Mouse (Mus musculus) testis, postnatal 14 days (tissue): ENCODE results near the gene Hunk.

Source experiments
- DNase-seq: peaks from one replicate; pipeline ENCODE4 v3.0.0; 2021; ENCODE audit warnings: low spot score

The Hunk gene

GRCm38 (mm10) chr16:90437276-90437675 lies 51.5 kb downstream of the Hunk start:
- DNase-seq: no peak

- no peak for DNase-seq
These were observed 53.7 kb downstream of the Hunk start for GRCm38 (mm10) chr16:90439493-90439892.

- DNase-seq: no peak
These were observed 54.8 kb downstream of the Hunk start for GRCm38 (mm10) chr16:90440654-90441053.

GRCm38 (mm10) chr16:90442991-90443390 lies 57.2 kb downstream of the Hunk start:
- DNase-seq: no peak

GRCm38 (mm10) chr16:90453197-90453596 lies 67.4 kb downstream of the Hunk start:
- DNase-seq: peak; percentile 64

GRCm38 (mm10) chr16:90456495-90457125 lies 70.8 kb downstream of the Hunk start:
- no peak for DNase-seq

- no peak for DNase-seq
These were observed 73.2 kb downstream of the Hunk start for GRCm38 (mm10) chr16:90458899-90459610.

GRCm38 (mm10) chr16:90461304-90461905 lies 75.6 kb downstream of the Hunk start:
- DNase-seq: no peak

GRCm38 (mm10) chr16:90462728-90463275 lies 77.0 kb downstream of the Hunk start:
- no peak for DNase-seq

GRCm38 (mm10) chr16:90465154-90465553 lies 79.3 kb downstream of the Hunk start:
- peak; percentile 26 for DNase-seq

- DNase-seq: no peak
These were observed 82.5 kb downstream of the Hunk start for GRCm38 (mm10) chr16:90468286-90468685.

- DNase-seq: no peak
These were observed 90.0 kb downstream of the Hunk start for GRCm38 (mm10) chr16:90475701-90476229.

GRCm38 (mm10) chr16:90481612-90482011 lies 95.8 kb downstream of the Hunk start:
- DNase-seq: no peak

- DNase-seq: no peak
These were observed 97.5 kb downstream of the Hunk start for GRCm38 (mm10) chr16:90483341-90483740.

- no peak for DNase-seq
These were observed 99.3 kb downstream of the Hunk start for GRCm38 (mm10) chr16:90485125-90485524.

- DNase-seq: no peak
These were observed 99.8 kb downstream of the Hunk start for GRCm38 (mm10) chr16:90485599-90485998.

- peak; percentile 14 for DNase-seq
These were observed 104.3 kb downstream of the Hunk start for GRCm38 (mm10) chr16:90490066-90490465.

- no peak for DNase-seq
These were observed 106.2 kb downstream of the Hunk start for GRCm38 (mm10) chr16:90491898-90492499.

- DNase-seq: peak; percentile 24
These were observed 111.1 kb downstream of the Hunk start for GRCm38 (mm10) chr16:90496930-90497329.

GRCm38 (mm10) chr16:90497749-90498464 lies 112.1 kb downstream of the Hunk start:
- no peak for DNase-seq

- DNase-seq: no peak
These were observed 115.0 kb downstream of the Hunk start for GRCm38 (mm10) chr16:90500809-90501208.

GRCm38 (mm10) chr16:90505252-90505651 lies 119.4 kb downstream of the Hunk start:
- no peak for DNase-seq
